Mouse (Mus musculus) adrenal gland, postnatal 25 days (tissue): Measurements from ENCODE around the gene Slc7a7. TPM values are rescaled to one million over a fixed set of nuclear protein-coding genes. Genes with fewer than 3 reads are reported as not detected.

Experiments used
- DNase-seq: peaks from one replicate; pipeline ENCODE4 v3.0.0; 2021; ENCODE audit warnings: mixed read lengths
- total RNA-seq: library from RNA; stranded (reverse); gene quantifications from 2 replicates; pipeline ENCODE4 v1.2.3, GENCODE M21; 2021

Slc7a7 gene
- total RNA-seq, 1 experiment from 2014 or later: 5.4 TPM

GRCm38 (mm10) chr14:54412629-54413170 is 4.9 kb downstream of the Slc7a7 start:
- peak; percentile 31 for DNase-seq

- no peak for DNase-seq
Observed at GRCm38 (mm10) chr14:54412000-54412576, 5.5 kb downstream of the Slc7a7 start.

- DNase-seq: no peak
Observed at GRCm38 (mm10) chr14:54409980-54410810, 7.4 kb downstream of the Slc7a7 start.

GRCm38 (mm10) chr14:54409057-54409645 is 8.4 kb downstream of the Slc7a7 start:
- no peak for DNase-seq

- no peak for DNase-seq
Observed at GRCm38 (mm10) chr14:54408336-54409056, 9.1 kb downstream of the Slc7a7 start.

DNA sequence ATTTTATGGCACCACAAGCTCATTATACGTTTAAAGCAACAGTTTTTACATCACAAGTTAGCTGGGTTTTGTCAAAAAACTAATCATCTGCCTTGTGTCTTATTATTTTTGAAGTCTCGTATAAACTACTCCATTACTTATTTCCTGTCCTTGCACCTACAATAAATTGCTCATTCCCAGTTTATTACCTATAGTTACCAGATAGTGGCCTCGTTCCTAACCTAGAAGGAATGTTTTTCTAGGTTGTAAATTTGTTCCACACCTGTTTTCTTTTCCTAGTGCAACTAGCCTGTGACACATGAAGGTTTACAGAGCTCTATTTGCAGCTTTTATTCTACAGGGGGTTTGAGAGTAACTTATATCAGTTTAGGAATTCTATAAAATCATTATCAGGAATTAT is 15.9 kb downstream of the Slc7a7 start:
- DNase-seq: no peak

- DNase-seq: no peak
Observed at GRCm38 (mm10) chr14:54398921-54399382, 18.6 kb downstream of the Slc7a7 start.

DNA sequence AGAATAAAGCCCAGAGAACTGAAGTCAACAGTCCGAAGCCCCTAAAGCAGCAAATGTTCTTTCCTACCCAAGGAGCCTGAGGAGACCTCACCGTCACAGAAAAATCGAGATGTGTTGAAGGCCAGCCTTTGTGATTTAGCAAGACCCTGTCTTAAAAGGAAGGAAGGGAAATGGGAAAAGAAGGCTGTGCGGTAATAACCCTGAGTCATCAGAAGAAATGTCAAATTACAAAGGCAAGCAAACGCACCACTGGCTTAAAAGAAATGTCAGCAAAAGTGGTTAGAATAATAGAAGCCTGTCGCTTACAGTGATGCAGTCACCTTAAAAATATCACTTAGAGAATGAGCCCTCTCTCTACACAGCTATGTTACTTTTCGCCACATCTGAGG is 19.1 kb downstream of the Slc7a7 start:
- DNase-seq: no peak

GRCm38 (mm10) chr14:54397872-54398527 is 19.6 kb downstream of the Slc7a7 start:
- DNase-seq: no peak

DNA sequence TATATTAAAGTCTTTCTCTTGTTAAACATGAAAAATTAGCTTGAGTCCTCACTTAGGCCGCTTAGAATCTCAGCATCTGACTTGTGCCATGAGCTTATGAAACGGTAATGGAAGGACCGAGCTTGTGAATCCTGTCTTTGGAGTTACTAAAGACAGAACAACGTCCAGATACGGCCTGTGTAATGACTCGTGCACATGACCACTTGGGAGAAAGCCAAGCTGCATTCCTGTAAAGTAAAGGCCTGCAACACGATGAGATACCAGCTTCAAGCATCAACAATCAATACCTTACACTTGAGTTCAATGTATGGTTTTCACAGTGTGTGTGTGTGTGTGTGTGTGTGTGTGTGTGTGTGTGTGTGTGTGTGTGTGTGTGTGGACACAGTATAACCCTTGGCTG is 20.9 kb downstream of the Slc7a7 start:
- DNase-seq: no peak

GRCm38 (mm10) chr14:54394309-54394708 is 23.3 kb downstream of the Slc7a7 start:
- DNase-seq: no peak

GRCm38 (mm10) chr14:54393794-54394193 is 23.8 kb downstream of the Slc7a7 start:
- DNase-seq: no peak

DNA sequence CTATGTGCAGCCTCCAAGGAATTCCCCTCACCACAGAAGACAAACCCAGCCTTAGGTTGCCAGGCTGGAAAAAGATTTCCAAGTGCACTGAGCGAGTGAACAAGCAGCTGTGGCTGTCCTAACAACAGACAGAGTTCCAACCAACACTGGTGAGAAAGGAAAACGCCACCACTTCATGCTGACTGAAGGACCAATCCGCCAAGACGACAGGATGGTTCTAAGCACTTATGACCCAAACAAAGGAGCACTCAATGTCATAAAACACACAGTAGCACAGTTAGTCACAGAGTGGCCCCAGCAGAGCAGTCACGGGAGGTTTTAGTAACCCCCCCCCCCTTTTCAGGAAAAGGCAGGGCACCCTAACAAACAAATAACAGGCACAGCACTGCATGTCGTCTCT is 26.7 kb downstream of the Slc7a7 start:
- DNase-seq: no peak

DNA sequence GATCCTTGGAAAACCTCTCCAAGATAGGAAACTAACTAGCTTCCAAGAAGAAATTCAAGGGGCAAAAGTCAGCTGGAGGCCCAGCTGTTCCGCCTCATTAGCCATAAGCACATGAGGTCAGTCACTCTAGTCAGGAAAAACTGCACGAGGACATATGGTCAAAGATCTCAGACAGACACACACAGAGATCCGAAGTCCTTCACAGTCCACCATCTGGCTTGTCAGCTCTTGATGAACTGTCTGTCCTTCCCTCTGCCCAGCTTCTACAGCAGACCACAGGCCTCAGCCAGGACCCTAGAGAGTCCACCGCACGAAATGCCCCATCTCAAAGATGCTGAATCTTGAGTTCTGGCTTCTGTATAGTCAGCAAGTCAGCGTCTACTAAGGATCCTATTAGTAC is 30.0 kb downstream of the Slc7a7 start:
- DNase-seq: no peak

GRCm38 (mm10) chr14:54385968-54386618 is 31.5 kb downstream of the Slc7a7 start:
- DNase-seq: no peak

DNA sequence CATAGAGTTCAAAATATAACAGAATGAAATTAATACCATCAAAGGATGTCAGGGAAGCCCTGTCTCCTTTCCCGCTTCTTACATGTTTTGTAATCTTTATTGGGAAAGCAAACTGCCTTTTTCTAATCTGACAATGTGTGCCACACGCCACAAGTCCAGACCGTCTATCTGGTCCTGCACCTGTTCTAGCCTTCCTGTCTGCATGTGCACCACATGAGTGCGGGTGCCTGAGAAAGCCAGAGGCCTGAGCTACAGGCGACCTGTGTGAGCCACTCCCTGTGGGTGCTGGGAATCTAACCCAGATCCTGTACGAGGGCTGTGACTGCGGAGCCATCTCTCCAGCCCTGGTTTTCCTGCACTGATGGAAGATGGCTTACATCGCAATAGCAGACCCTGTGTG is 33.2 kb downstream of the Slc7a7 start:
- no peak for DNase-seq

DNA sequence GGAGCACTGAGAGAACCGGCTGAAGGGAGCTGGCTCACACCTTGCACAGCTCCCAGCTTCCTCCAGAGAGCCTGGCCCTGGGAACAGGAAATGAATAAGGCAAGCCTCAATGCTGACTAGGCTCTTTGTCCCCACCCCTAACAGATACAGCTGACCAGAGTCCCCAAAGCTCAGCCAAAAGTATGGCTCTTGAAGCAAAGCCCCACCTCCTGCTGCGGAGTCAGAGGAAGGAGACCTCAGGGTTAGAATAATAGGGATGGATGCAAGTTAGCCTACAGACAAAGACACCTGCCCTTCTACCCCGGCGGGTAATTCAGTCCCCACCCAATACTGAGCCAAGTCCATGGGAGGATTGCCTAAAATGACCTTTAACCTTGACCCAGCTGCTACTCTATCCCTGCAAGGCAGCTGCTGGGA is 34.2 kb downstream of the Slc7a7 start:
- DNase-seq: no peak

GRCm38 (mm10) chr14:54382641-54383040 is 34.9 kb downstream of the Slc7a7 start:
- DNase-seq: no peak

DNA sequence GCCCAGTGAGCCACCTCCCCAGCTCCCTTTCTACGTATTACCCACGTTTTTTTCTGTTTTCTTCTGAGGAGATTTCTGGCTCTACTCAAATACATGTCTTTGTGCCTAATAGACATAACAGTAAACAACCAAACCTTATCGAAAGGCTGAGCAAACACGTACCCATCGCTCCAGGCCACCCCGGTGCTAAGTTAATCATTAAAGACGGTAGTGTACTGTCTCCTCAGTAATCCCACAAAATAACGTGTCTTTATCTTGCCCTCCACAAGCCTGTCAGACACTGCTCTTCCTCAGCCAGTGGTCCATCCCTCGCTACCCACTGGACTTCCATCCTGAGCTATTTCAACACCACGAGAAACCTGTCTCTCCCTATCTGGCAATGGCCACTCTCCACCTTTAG is 35.8 kb downstream of the Slc7a7 start:
- DNase-seq: no peak

GRCm38 (mm10) chr14:54380616-54381015 is 37.0 kb downstream of the Slc7a7 start:
- no peak for DNase-seq

DNA sequence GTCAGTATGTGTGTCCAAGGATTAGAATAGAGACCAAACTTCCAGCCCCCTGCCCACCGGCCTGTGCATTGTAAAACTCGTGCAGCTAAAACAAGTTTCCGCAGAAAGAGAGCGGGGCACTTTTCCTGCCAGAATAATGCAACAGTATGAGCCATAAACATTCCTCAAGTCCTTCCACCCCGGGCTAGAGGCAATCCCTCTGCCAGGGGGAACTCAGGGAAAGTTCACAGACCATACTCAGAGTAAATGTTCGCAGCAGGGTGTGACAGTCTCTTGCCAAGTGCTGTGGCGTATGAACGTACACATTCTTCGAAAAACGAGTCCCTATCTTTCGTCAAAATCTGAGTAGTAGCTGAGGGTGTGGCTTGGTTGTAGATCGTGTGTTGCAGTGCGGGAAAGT is 38.0 kb downstream of the Slc7a7 start:
- no peak for DNase-seq
